Mouse (Mus musculus) layer of hippocampus, adult 11-12 months (tissue): ENCODE results near the gene Eif2ak1.
"Not testable (repeated sequence)": the region's sequence is repeated elsewhere in the genome, so short reads cannot be mapped to it uniquely, and the experiment has no call there.

Experiments
- DNase-seq: peaks from one replicate; pipeline ENCODE4 v3.0.0; 2022; ENCODE audit warnings: low spot score

The Eif2ak1 gene

GRCm38 (mm10) chr5:143817116-143817930, at the start of gene Eif2ak1:
Gene Eif2ak1 (plus strand): TSS chr5:143817788.
- DNase-seq = peak; percentile 94

GRCm38 (mm10) chr5:143781951-143782350, 35.6 kb upstream of the Eif2ak1 start:
- DNase-seq = no peak

- DNase-seq = no peak
Measured at GRCm38 (mm10) chr5:143785391-143785790, 32.2 kb upstream of the Eif2ak1 start.

GRCm38 (mm10) chr5:143801216-143801615, 16.4 kb upstream of the Eif2ak1 start:
- not testable (repeated sequence) for DNase-seq

GRCm38 (mm10) chr5:143804056-143804765, 13.4 kb upstream of the Eif2ak1 start:
- no peak for DNase-seq

GRCm38 (mm10) chr5:143807268-143807667, 10.3 kb upstream of the Eif2ak1 start:
- no peak for DNase-seq

- DNase-seq = no peak
Measured at GRCm38 (mm10) chr5:143809421-143810090, 8.0 kb upstream of the Eif2ak1 start.

- no peak for DNase-seq
Measured at GRCm38 (mm10) chr5:143811653-143812052, 5.9 kb upstream of the Eif2ak1 start.

- no peak for DNase-seq
Measured at GRCm38 (mm10) chr5:143814626-143815025, 3.0 kb upstream of the Eif2ak1 start.

GRCm38 (mm10) chr5:143817931-143818311, 333 bp downstream of the Eif2ak1 start:
- DNase-seq = no peak

GRCm38 (mm10) chr5:143818461-143818860, 873 bp downstream of the Eif2ak1 start:
- DNase-seq = no peak

- DNase-seq = no peak
Measured at GRCm38 (mm10) chr5:143818949-143819348, 1.4 kb downstream of the Eif2ak1 start.

GRCm38 (mm10) chr5:143819906-143820660, 2.5 kb downstream of the Eif2ak1 start:
- no peak for DNase-seq

- no peak for DNase-seq
Measured at GRCm38 (mm10) chr5:143820820-143821219, 3.2 kb downstream of the Eif2ak1 start.

- DNase-seq = no peak
Measured at GRCm38 (mm10) chr5:143871547-143872169, 54.1 kb downstream of the Eif2ak1 start.

GRCm38 (mm10) chr5:143874571-143874970, 57.0 kb downstream of the Eif2ak1 start:
- no peak for DNase-seq

- DNase-seq = no peak
Measured at GRCm38 (mm10) chr5:143885274-143885673, 67.7 kb downstream of the Eif2ak1 start.

- DNase-seq = no peak
Measured at GRCm38 (mm10) chr5:143890741-143891140, 73.2 kb downstream of the Eif2ak1 start.

GRCm38 (mm10) chr5:143892255-143892886, 74.8 kb downstream of the Eif2ak1 start:
- peak; percentile 22 for DNase-seq

- no peak for DNase-seq
Measured at GRCm38 (mm10) chr5:143893396-143893795, 75.8 kb downstream of the Eif2ak1 start.
